Mouse (Mus musculus): ENCODE data around the gene Elf4.

Elf4 gene

DNA sequence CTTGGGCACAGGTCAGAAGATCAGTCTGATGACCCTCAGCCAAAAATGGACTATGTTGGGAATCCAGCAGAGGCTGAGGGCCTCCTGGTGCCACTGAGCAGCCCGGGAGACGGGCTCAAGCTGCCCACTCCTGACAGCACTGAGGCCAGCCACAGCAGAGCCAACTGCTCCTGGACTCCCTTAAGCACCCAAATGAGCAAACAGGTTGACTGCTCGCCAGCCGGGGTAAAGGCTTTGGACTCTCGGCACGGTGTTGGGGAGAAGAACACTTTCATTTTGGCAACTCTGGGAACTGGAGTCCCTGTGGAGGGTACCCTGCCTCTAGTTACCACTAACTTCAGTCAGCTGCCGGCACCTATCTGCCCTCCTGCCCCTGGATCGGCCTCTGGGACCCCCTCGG, 95.1 kb downstream of the Elf4 start:
- no peak for DNase-seq (ENCODE audit: low spot score)

DNA sequence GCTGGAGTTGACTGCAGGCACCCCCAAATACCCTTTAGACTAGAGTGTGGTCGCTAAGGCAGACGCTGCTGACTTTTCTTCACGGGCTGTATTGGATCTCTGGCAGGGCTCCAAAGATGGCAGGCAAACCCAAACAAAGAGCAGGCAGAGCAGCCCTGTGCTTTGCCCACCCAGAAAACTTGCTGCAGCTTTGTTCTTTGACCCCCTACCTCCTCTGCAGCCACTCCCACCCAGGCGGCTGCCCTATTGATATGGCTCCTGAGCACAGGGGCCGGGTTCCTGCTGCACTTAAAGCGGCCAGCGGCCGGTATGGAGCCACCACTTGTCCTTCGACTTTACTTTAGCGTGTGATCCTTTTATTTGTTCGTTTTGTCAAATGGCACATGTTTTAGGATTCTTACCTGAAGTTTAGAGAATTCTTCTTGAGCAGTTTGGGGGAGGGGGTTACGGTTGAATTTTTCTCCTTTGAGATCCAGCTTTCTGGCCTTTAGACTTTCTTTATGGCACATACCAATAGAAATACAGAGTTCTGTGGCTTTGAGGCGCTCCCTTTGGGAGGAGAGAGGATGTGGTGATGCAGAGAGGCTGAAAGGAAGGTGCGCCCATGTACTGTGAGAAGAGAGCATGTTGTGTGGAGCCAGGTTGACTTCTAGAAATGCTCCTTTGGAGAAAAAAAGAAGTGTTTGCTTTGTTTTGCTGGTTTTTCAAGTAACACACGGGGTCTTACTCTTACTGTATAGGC, 96.9 kb downstream of the Elf4 start:
- DNase-seq (ENCODE audit: low spot score) = peak; percentile 14
